Mouse (Mus musculus): ENCODE measurements at regions not wholly inside any gene's neighbourhood (a gene's known extent, or its start where the extent isn't known, plus 50 kb on each side); places are given as distances from the start of the nearest gene placed in this dataset.

DNA sequence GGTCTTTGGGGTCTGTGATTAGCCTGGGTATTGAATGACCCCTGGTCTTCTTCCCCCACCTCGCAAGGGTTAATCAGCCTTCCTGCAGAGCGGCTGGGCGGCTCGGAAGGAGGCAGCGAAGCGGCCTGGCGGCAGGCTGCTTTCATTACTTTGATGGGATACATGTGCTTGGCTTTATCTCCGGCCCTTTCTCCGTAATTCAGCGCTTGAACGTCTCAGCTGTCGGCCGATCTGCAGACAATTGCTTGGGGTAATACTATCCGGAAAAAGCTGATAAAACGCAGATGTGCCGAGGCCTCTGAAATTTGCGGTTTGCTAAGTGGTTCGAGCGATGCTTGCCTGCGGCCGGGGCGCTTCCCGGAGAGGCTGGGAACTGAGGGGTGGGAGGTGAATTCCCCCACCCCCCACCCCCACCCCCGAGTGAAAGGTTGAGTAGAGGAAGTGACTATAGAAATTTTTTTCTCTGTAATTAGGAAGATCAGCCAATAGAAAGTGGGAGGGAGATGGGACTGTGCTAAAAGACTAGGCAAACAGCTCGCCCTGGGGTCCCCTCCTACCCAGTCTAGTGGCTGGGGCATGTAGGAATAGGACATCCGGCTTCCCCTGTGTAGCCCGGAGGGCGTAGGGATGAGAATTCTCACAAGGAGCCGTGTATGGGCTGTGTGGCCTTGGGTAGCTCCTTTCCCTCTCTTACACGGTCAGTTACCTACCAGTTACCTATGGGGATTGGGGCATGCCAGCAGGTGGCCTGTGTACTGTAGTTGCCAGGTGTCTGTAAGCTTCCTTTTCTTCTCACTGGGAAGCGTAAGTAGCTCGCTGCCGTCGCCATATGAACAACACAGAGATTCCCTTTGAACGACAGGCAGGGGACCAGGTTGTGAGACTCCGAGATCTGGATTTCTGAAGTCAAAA lies 69.5 kb upstream of the Msx1 start:
- no peak for TF ChIP-seq EP300 (IDR thresholded peaks at IDR 0.05; ENCODE audit: low read depth)
- no peak for TF ChIP-seq CTCF (IDR thresholded peaks at IDR 0.05; ENCODE audit: low read depth)
